Mouse (Mus musculus) liver (tissue): ENCODE data around the gene Tln2.
A peak's percentile ranks its signal among the peaks of the same experiment; 100 is the strongest.

Experiments
- DNase-seq: peaks from one replicate; pipeline ENCODE4 v3.0.0-alpha.2; 2020; ENCODE audit warnings: mixed read lengths

Tln2 gene

DNA sequence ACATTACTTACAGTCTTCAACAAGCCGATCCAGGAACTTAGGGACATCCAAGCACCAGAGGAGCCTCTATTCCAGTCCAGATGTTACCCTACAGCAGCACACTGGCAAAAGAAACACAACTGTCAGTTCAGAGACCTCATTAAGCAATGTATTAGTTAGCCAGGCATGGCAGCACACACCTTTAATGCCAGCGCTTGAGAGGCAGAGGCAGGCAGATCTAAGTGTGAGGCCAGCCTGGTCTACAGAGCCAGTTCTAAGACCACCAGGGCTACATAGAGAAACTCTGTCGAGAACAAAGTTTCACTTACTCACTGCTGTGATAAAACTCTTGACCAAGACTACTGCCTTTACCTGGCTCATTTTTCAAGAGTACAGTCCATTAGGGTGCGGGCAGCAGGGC lies at the start of gene Tln2:
Gene Tln2, minus strand, starts transcription at position 101 of the 400 bp plus-strand sequence.
- DNase-seq, result no peak

DNA sequence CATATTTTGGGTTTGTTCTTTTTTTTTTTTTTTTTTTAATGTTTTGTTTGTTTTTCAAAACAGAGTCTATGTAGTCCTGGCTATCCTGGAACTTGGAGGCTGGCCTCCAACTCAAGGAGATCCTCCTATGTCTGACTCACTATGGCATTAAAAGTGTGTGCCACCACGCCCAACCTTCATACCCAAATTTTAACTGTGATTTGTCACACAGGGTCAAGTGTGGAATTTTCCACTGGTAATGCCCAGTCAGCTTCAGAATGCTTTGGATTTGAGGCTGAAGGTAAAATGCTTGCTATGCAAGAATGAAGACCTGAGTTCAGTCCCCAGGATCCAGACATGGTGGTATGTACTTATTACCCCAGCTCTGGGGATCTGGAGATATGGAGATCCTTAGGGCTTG lies 49.7 kb upstream of the Tln2 start:
- DNase-seq, result no peak

DNA sequence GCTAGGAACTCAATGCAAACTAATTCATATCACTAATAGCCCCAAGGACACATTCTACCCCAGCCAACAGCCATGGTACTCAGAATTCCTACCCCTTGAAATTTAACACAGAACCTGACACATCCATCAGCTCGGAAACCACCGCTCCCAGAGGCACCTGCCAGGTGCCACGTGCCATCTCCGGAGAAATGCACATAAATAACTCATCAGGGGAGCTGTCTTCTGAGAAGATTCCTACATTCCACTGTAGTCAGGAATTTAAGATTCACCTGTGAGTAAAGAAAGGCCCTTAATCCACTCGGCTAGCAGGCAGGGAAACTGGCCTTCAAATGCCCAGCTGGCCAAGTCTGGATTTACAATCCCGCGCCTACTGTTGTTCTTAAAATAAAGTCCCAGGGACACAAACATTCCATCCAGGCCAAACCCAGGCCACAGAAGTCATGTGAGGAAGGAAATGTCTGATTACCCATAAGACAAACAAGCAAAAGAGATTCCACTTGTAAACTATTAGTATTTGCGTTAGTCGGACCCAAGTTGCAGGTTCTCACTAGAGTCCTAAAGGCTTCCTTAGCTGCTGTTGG lies 48.4 kb upstream of the Tln2 start:
- no peak for DNase-seq

DNA sequence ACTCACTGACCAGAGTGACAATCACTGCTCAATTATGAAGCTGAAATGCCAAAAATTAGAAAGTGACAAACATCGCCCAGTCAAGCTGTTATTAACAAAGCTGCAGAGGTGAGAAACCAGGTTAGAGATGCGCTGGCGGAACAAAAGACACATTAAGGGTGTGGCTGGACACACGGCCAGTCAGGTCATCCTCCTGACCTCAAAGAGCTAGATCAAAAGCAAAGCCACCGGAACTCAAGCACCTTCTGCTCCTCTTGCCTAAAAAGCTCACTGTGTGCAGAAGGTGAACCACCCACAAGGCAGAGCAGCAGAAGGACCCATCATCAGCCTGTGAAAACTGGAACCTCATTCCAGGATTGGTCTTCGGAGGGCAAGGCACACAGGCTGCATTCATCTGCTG lies 47.8 kb upstream of the Tln2 start:
- no peak for DNase-seq

DNA sequence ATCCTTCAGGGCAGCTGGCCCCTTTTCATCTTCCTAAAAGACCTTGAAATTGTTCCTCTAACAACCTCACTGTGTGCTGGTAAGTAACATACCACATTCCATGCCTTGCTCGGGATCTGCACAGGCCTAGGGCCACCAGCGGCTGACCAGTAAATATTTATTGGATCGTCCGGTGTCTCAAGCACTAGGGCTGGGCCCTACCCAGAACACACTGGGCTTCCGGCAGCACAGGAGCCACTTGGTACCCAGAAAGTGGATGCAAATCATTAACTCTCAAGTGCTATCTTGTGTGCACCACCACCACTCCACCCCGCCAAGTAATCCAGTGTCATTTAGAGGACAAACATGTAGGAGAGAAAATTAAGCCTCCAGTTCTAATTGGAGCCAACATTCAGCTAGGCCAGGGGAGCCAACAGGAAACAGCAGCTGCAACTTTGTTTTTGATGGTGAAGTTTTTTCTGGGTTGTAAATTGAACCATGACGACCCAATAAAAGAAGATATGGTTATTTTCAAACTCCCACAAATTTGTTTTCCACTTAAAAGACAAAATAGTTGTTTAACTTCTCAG lies 46.4 kb upstream of the Tln2 start:
- DNase-seq, result no peak

DNA sequence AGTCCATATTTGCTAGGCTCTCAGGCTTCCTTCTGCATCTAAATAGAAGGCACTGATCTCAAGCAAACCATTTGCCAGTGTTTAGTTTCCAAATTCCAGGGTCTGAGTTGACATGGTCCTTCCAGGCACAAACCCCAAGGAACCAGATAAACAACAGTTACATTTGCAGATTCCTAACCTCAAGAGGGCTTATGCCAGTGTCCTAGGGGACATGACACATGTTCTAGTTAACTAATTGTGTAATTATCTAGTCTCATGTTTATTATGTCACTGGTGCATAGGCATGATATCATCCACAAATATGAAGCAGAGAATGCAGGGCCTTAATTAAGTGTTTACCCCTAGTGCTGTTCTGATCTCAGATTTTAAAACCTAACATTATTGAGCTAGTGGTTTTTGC lies 45.4 kb upstream of the Tln2 start:
- no peak for DNase-seq

DNA sequence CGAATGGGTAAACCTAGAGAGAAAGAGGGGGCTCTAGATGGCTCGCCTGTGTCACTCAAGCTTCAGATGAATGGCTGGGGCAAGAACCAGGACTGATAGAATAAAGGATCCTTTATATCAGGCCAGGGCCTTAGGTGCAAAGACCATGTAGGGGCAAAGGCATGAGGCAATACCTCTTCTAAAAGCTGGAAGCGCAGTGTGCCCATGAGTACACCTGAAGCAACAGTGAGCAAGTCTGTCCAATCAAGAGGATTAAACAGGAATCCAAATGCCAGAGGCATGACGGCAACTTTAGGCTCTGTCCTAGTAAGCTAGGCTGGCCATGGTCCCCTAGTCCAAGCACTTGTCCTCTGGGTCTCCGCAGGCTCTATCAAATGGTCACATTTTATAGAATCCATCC lies 42.8 kb upstream of the Tln2 start:
- DNase-seq, result no peak

DNA sequence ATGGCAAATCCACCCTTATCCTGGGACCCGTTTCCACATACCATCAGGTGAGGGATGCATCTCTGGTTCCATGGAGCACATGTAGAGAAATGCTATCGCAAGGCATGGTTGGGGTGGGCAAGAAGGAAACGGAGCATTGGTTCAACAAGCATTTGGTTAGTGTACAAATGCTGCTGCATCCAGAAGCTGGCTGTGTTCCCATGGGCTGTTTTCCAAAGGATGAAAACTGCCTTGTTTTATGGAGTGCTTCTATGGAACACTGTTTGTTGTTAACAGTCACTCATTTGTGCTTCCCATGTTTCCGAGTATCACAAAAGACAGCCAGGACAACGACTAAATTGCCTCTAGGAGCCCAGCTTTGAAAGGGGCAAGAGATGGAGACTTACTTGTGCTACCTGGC lies 35.7 kb upstream of the Tln2 start:
- DNase-seq, result no peak

DNA sequence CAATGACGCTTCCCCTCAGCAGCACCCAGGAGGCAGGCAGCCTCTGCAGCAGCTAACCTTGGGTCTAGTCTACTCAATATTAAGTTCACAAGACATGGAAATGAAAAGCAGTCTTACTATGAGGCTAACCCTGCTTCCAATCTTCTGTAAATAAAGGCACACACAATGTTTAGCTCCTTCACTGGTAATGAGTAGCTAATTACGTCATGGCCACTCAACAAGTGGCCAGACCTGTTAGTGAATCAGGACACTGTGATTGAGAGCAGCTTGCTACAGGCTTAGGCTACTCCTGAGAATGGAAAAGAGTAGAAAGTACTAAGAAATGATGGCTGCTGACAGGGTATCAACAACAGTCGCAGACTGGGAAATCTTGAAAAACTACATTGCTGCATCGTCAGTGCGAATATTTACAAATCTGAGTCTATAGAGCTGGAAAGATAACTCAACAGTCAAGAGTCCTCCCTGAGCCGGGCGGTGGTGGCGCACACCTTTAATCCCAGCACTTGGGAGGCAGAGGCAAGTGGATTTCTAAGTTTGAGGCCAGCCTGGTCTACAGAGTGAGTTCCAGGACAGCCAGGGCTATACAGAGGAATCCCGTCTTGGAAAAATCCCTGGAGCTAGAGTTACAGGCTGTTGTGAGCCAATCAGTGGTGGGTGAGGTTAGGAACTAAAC lies 34.1 kb upstream of the Tln2 start:
- DNase-seq, result no peak

DNA sequence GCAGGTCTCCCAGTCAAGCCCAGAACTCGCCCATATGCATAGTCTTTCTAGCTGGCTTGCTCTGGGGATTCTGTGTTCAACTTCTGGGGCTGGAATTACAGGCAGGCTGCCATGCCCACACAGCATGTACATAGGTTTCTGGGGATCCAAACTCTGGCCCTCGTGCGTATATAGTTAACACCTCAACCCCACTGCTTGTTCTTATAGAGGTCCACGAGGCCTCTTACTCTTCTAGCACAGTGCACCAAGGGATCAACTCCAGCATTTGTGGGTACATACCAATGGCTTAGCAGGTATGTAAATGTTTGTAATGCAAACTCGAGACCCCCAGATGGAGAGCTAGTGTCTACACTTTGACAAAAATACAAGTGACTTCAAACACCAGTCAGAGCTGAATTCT lies 33.2 kb upstream of the Tln2 start:
- no peak for DNase-seq

DNA sequence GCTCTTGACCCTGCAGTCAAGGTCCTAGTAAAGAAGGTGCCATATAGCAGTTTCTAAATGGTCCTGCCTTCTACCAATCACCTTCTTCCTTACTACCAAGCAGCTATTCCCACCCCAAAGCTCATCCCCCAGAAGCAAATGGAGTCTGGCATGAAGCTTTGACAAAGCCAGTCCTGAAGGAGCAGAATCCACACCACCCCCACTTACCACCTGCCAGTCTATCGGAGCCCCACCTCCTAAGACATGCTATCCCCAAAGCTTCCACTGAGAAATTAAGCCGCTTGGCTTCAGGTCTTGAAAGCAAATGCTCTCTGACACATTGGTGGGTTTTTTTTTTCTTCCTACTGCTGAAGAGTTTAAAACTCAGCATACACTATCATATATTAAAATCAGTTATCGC lies 27.6 kb upstream of the Tln2 start:
- DNase-seq, result no peak

DNA sequence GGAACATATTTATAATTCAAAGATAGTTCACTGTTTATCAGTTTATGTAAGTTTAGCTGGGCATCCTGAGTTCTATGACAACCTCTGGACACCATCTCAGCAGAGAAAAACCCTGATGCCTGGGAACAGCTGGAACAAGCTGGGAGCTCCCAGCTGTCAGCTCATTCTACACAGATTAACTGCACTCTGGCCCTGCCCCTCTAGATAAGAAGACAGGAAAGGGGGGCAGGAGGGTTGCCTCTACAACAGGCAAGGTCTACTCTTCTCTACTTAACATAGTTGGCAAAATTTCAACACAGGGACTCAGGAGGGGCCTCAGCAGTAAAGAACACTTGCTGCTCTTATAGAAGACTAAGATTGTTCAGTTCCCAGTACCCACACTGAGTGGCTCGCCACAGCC lies 27.0 kb upstream of the Tln2 start:
- DNase-seq, result peak; percentile 9

DNA sequence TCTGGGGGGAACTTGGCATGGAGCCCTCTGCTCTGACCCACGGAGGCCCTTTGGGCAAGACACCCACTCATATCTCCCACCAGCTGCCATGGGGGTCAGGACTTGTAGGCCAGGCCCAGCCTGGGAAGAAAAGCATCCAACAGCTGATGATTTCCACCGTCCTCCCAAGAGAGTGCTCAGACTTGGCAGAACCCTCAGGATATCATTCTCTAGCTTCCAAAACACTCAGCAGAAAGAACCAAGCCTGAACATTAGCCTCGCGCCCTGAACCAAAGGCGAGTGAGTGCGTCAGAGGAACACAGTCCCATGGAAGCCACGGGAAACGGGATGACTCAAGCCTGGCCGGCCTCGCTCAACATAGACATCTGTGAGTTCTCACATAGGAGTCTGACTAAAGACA lies 25.4 kb upstream of the Tln2 start:
- DNase-seq, result no peak

DNA sequence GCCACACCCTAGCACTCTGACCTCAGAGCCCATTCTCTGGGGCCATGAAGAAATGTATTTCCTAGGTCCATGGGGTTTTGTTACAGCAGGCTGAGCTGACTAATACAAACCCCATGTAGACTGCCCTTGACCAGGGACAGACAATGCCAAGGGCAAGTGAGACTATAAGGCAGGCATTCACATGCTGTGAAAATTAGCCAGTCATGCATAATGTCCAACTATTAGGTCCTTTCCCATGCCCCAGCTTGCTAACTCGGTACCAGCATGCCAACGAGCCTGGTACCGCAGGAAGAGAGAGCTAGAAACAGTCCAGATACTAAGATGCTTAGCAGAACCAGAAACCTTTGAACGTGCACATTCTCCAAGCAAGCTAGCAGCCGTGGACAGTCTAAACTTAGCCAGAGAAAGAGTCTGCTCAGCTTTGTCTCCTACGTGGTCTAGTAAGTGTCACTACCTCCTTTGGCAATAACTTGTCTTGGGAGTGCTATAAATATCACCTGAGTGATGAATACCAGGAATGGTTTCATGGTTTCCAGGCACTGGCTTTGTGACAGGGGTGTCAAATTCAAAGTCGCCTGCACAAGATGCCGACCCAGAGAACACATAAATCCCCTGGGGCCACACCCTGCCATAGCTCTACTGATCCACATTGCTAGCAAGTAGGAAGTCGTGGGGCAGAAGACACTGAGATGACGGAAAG lies 22.2 kb upstream of the Tln2 start:
- no peak for DNase-seq

DNA sequence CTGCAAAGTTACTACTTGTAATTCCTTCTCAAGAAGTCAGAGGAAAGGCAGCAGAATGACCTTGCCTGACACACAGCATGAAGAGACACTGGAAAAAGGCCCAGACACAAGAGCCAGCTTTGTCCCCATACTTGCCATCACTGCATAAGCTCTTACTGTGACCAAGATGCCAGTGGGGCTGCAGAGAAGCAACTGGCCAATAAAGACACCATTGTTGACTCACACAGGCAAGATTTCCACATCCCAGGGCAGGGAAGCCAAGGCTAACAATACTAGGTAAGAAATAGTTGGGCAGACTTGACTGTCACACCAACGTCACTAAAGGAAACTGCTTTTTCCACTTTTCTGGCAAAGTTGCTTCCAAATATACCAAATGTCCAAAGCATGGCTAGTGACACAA lies 20.0 kb upstream of the Tln2 start:
- no peak for DNase-seq

DNA sequence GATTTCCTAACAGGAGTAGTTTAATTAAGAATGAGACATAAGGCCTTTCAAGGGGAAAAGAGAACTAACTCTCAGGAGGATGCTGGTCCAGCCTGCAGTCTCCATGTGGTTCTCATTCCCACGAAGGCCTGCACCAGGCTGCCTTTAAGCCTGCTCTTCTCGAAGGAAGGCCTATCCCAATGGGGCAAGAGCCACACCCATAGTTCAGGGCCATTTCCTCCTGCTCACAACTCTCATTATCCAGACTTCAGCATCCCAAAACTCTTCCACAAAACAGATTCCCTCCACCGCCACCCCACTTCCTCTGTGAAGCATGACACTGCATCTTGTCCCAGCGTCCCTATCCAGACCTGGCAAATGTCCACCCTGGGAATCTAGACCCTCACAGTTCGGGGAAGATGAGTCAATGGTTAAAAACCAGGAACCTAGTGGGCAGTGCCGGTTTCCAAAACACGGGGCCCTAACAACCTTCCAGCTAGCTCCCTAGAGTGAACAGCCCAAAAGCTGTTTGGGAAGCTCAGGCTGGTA lies 15.3 kb upstream of the Tln2 start:
- no peak for DNase-seq

DNA sequence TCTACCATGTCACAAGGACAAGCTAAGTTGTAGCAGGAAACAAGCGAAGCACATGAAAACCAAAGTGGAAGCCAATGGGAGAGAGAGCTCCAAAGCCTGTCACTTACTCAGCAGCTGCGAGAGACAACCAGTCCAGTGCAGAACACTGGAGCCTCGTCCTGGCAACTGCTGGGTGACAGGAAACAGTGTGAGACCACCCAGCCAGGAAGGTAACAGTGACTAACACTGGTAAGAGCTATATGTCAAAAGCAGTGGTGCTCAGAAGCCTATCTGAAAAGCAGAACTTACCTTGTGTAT lies 14.1 kb upstream of the Tln2 start:
- no peak for DNase-seq

DNA sequence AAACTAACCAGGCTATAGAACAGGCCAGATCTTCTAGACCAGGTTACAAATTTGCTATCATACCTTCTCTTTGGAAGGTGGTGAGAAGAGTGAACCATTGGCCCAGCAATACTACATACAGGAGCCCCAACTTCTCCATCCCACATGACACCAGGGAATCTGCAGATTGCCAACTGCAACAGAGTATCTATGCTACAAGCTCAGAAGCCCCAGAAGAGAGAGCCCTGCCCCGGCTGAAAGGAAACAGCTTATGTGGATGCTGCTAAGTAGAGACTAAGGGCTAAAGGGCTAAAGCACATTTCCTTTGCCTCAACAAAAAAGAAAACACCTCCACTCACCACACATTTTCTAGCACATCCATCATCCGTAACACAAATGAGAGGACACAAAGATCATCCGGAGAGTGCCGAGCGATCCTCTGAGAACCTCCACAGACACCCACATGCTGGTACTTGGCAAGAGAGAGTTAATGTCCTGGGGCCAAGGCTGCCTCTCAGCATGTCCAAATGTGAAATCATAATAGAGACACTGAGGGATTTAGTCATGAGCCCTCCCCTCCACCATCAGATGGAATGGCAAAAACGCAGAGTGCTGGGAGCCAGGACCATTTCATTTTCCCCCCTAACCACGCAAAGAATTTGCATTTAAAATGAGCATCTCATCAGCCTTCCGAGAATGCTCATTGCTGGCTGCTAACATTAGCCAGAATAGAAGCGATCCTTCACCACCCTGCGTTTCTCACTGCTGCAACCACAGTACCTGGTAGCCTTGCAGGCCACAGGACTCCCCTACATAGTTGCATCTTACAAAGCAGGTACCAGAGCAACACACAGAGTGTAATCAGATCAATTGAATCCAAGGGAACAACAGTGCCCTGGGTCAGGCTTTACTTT lies 13.5 kb upstream of the Tln2 start:
- no peak for DNase-seq

DNA sequence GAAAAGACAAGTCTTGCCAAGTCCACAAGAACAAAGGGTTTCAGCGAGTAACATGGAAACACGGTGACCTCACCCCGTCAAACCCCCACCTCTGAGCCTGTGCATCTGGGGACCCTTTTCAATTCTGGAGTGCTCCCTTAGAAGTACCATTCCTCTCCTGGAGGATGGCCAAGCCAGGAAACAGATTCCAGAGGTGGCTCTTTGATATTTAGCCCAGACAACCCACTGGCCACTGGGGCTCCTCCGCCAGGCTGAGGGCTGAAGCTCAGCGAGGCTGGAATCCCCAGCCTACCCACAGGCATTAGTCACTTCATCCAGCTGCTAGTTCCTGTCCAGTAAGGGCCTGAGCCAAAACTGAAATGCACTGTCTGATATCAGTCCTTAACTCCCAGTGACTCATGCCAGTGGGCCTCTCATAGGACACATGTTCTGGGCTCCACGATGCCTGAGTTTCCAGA lies 6.3 kb upstream of the Tln2 start:
- no peak for DNase-seq

DNA sequence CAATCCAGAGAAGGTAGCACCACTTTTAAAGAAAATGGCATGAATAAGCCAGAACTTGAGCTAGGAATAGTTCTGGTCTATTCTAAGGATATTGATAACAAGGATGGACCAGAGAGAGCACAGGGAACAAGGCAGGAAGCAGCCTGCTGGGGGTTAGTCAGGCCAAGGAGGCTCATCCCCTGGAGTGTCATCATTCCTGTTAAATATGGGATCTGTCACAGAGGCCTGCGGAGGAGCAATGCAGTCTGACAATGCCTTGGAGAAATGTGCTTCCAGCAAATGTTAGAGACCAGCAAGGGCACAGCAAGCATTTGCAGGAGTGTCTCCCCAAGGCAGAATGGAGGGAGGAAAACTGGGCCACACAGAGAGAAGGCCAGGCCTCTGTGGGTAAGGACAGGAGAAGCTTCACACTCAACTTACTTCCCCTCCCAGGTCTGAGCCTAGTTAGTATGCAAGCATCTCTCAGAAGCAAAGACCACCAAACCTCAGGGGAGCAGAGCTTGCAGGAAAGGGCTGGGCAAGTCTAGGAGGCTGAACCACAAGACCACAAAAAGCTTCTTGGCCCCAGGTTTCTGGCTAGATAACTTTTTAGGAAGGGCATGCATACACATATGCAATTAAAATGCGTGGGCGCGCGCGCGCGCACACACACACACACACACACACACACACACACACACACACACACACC lies 9.5 kb downstream of the Tln2 start:
- no peak for DNase-seq

DNA sequence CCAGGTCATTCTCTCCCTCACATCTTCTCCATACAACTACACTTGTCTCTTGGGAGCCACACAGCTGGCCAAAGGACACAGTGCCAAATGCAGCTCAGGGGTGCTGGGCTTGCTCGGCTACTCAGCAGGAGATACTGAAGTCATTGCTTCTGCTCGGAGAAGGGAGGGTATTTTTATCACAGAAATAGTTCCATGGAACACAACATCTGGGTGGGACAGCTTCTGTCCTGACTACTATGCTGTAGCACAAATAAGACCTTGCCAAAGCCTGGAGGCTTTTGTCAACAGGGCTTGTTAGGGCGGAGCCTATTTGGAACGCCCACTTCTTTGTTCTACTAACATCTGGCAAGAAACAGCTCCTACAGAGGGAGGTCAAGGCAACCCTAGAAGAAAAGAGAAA lies 10.2 kb downstream of the Tln2 start:
- no peak for DNase-seq

DNA sequence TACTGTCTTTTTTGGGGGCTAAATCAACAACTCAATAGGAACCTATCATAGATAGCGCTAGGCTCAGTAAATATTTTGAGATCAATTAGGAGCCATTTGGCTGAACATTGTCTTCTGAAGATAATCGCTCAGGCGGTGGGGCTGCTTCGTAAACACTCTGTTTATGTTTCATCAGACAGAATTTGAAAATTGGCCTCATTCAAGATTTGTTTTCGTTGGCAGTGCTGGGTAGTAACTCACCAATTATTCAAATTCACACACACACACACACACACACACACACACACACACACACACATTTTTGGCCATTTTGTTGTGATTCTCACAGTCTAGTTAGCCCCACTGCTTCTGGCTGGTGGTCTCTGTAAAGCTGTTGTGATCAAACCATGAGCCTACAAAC lies 12.9 kb downstream of the Tln2 start:
- DNase-seq, result no peak
